Mouse (Mus musculus) MEL (cell line): ENCODE measurements at regions not wholly inside any gene's neighbourhood (a gene's known extent, or its start where the extent isn't known, plus 50 kb on each side); places are given as distances from the start of the nearest gene placed in this dataset.
A peak's percentile ranks its signal among the peaks of the same experiment; 100 is the strongest.

Experiments
- DNase-seq: peaks from one replicate; pipeline ENCODE4 v3.0.0; 2011; ENCODE audit warnings: low read depth, low spot score
- H3K27ac ChIP-seq: 2 replicates; pipeline ENCODE4 v1.5.1; 2012; ENCODE audit warnings: low read depth, mild to moderate bottlenecking, control low read depth, low read length, moderate library complexity; ENCODE audit not compliant: control insufficient read depth
- H3K27me3 ChIP-seq, 2 experiments: fragments of 150-350 bp in 1 of 2; sonication (generic) in 1 of 2; 2 replicates each; pipeline ENCODE4 v1.6.1; 2012; ENCODE audit warnings: low read length in 2 of 2, mild to moderate bottlenecking in 2 of 2, improper control_type of control experiment in 1 of 2, moderate library complexity in 1 of 2; ENCODE audit not compliant: insufficient read depth in 2 of 2, control insufficient read depth in 1 of 2
- H3K36me3 ChIP-seq, 2 experiments: 2 replicates each; pipeline ENCODE4 v1.6.1; 2012 to 2014; ENCODE audit warnings: low read length in 2 of 2, improper control_type of control experiment in 1 of 2, inconsistent platforms in 1 of 2, mild to moderate bottlenecking in 1 of 2; ENCODE audit not compliant: insufficient read depth in 2 of 2, control insufficient read depth in 1 of 2
- H3K4me1 ChIP-seq, 2 experiments: fragments of 150-350 bp in 1 of 2; sonication (generic) in 1 of 2; 2 replicates each; pipeline ENCODE4 v1.6.1; 2012; ENCODE audit warnings: low read length in 2 of 2, improper control_type of control experiment in 1 of 2, mild to moderate bottlenecking in 1 of 2; ENCODE audit not compliant: insufficient read depth in 2 of 2, control insufficient read depth in 1 of 2
- H3K4me3 ChIP-seq, 2 experiments: fragments of 150-350 bp in 1 of 2; sonication (generic) in 1 of 2; 2 replicates each; pipeline ENCODE4 v1.5.1; 2012; ENCODE audit warnings: low read depth in 2 of 2, low read length in 2 of 2, mild to moderate bottlenecking in 2 of 2, moderate library complexity in 2 of 2, control low read depth in 1 of 2, improper control_type of control experiment in 1 of 2; ENCODE audit not compliant: control insufficient read depth in 1 of 2, insufficient read depth in 1 of 2
- H3K79me2 ChIP-seq: 2 replicates; pipeline ENCODE4 v1.6.1; 2012; ENCODE audit warnings: mild to moderate bottlenecking, low read length, moderate library complexity; ENCODE audit not compliant: control insufficient read depth, poor library complexity, insufficient read depth
- H3K9ac ChIP-seq: 2 replicates; pipeline ENCODE4 v1.6.1; 2012; ENCODE audit warnings: low read depth, mild to moderate bottlenecking, control low read depth, low read length, moderate library complexity; ENCODE audit not compliant: control insufficient read depth, poor library complexity, severe bottlenecking
- H3K9me3 ChIP-seq: fragments of 150-350 bp; sonication (generic); replicated peaks from 2 replicates; pipeline ENCODE4 v1.6.1; 2012; ENCODE audit warnings: mild to moderate bottlenecking, low read length, improper control_type of control experiment, moderate library complexity; ENCODE audit not compliant: insufficient read depth
- BHLHE40 ChIP-seq: IDR thresholded peaks from 2 replicates; pipeline ENCODE4 v1.6.1; 2012; ENCODE audit warnings: low read depth, mild to moderate bottlenecking, inconsistent platforms, low read length, improper control_type of control experiment, borderline replicate concordance
- CHD2 ChIP-seq: IDR thresholded peaks from 2 replicates; pipeline ENCODE4 v1.6.1; 2011; ENCODE audit warnings: low read length, improper control_type of control experiment
- CTCF ChIP-seq, 3 experiments: IDR thresholded peaks in 2 of 3; conservative IDR thresholded peaks in 1 of 3; 2 replicates each; pipeline ENCODE4 v1.5.1; 2011 to 2012; ENCODE audit warnings: low read length in 3 of 3, low read depth in 2 of 3, mild to moderate bottlenecking in 2 of 3, improper control_type of control experiment in 1 of 3, inconsistent platforms in 1 of 3, mixed read lengths in 1 of 3, moderate library complexity in 1 of 3; ENCODE audit not compliant: control insufficient read depth in 1 of 3, insufficient read depth in 1 of 3, poor library complexity in 1 of 3, severe bottlenecking in 1 of 3
- E2F4 ChIP-seq: IDR thresholded peaks from 2 replicates; pipeline ENCODE4 v1.6.1; 2011; ENCODE audit warnings: low read depth, low read length, improper control_type of control experiment, borderline replicate concordance
- EP300 ChIP-seq, 2 experiments: IDR thresholded peaks; 2 replicates each; pipeline ENCODE4 v1.6.1; 2011; ENCODE audit warnings: improper control_type of control experiment in 2 of 2, low read length in 2 of 2, low read depth in 1 of 2, mild to moderate bottlenecking in 1 of 2
- ETS1 ChIP-seq: IDR thresholded peaks from 2 replicates; pipeline ENCODE4 v1.6.1; 2012; ENCODE audit warnings: low read depth, mild to moderate bottlenecking, inconsistent platforms, low read length, improper control_type of control experiment, moderate library complexity
- GABPA ChIP-seq: IDR thresholded peaks from 2 replicates; pipeline ENCODE4 v1.6.1; 2012; ENCODE audit warnings: low read depth, mild to moderate bottlenecking, inconsistent platforms, low read length, improper control_type of control experiment, moderate library complexity
- GATA1 ChIP-seq: IDR thresholded peaks from 2 replicates; pipeline ENCODE4 v1.6.1; 2011; ENCODE audit warnings: low read depth, low read length, improper control_type of control experiment
- KAT2A ChIP-seq: conservative IDR thresholded peaks from 2 replicates; pipeline ENCODE4 v1.6.1; 2012; ENCODE audit warnings: low read depth, low read length, improper control_type of control experiment, inconsistent platforms
- MYB ChIP-seq: IDR thresholded peaks from 2 replicates; pipeline ENCODE4 v1.6.1; 2011; ENCODE audit warnings: mild to moderate bottlenecking, low read depth, low read length, improper control_type of control experiment
- NRF1 ChIP-seq: IDR thresholded peaks from 2 replicates; pipeline ENCODE4 v1.6.1; 2014; ENCODE audit warnings: low read depth, mild to moderate bottlenecking, inconsistent platforms, low read length, improper control_type of control experiment, moderate library complexity; ENCODE audit not compliant: poor library complexity, insufficient read depth, severe bottlenecking
- POLR2A ChIP-seq, 2 experiments: IDR thresholded peaks; 2 replicates each; pipeline ENCODE4 v1.6.1; 2011 to 2012; ENCODE audit warnings: low read length in 2 of 2, mild to moderate bottlenecking in 2 of 2, control low read depth in 1 of 2, improper control_type of control experiment in 1 of 2, low read depth in 1 of 2, moderate library complexity in 1 of 2; ENCODE audit not compliant: control insufficient read depth in 1 of 2, insufficient read depth in 1 of 2, poor library complexity in 1 of 2
- POLR2AphosphoS2 ChIP-seq: IDR thresholded peaks from 2 replicates; pipeline ENCODE4 v1.6.1; 2011; ENCODE audit warnings: low read length, improper control_type of control experiment
- RCOR1 ChIP-seq: IDR thresholded peaks from 2 replicates; pipeline ENCODE4 v1.6.1; 2012; ENCODE audit warnings: low read depth, mild to moderate bottlenecking, inconsistent platforms, low read length, improper control_type of control experiment
- SIN3A ChIP-seq: IDR thresholded peaks from 2 replicates; pipeline ENCODE4 v1.6.1; 2012; ENCODE audit warnings: low read length, improper control_type of control experiment, inconsistent platforms
- TAL1 ChIP-seq: IDR thresholded peaks from 2 replicates; pipeline ENCODE4 v1.6.1; 2012; ENCODE audit warnings: mild to moderate bottlenecking, inconsistent platforms, low read length, moderate library complexity, mixed read lengths
- TBP ChIP-seq: IDR thresholded peaks from 2 replicates; pipeline ENCODE4 v1.8.0; 2011; ENCODE audit warnings: low read depth, low read length, improper control_type of control experiment
- TCF12 ChIP-seq: IDR thresholded peaks from 2 replicates; pipeline ENCODE4 v1.6.1; 2014; ENCODE audit warnings: low read depth, mild to moderate bottlenecking, inconsistent platforms, low read length, improper control_type of control experiment, moderate library complexity
- UBTF ChIP-seq: IDR thresholded peaks from 2 replicates; pipeline ENCODE4 v1.6.1; 2012; ENCODE audit warnings: low read depth, mild to moderate bottlenecking, inconsistent platforms, low read length, improper control_type of control experiment, moderate library complexity, borderline replicate concordance; ENCODE audit not compliant: insufficient read depth
- USF2 ChIP-seq, 2 experiments: IDR thresholded peaks; 2 replicates each; pipeline ENCODE4 v1.6.1; 2011 to 2012; ENCODE audit warnings: improper control_type of control experiment in 2 of 2, low read length in 2 of 2, borderline replicate concordance in 1 of 2, inconsistent platforms in 1 of 2, low read depth in 1 of 2, mild to moderate bottlenecking in 1 of 2; ENCODE audit not compliant: insufficient read depth in 1 of 2
- ZKSCAN1 ChIP-seq: IDR thresholded peaks from 2 replicates; pipeline ENCODE4 v1.6.1; 2012; ENCODE audit warnings: low read depth, mild to moderate bottlenecking, inconsistent platforms, low read length, improper control_type of control experiment, moderate library complexity
- ZMIZ1 ChIP-seq: IDR thresholded peaks from 2 replicates; pipeline ENCODE4 v1.6.1; 2012; ENCODE audit warnings: low read depth, mild to moderate bottlenecking, inconsistent platforms, low read length, improper control_type of control experiment, moderate library complexity
- ZNF384 ChIP-seq: IDR thresholded peaks from 2 replicates; pipeline ENCODE4 v1.6.1; 2012; ENCODE audit warnings: low read depth, mild to moderate bottlenecking, inconsistent platforms, low read length, improper control_type of control experiment

- TF ChIP-seq GABPA (0 out of 2 replicates have a peak, but pooled peaks have one; percentile 20), TCF12 (peak; percentile 73), KAT2A (no peak), GATA1 (peak; percentile 64), USF2 (IDR thresholded peaks at IDR 0.05; ENCODE audit: borderline replicate concordance in 1 of 2, insufficient read depth in 1 of 2, low read depth in 1 of 2, low read length in 2 of 2) (no peak), MYB (no peak), ZKSCAN1 (no peak)
Measured at GRCm38 (mm10) chr2:128365775-128366174, 225.2 kb upstream of the Spdye4c start (continued).

DNA sequence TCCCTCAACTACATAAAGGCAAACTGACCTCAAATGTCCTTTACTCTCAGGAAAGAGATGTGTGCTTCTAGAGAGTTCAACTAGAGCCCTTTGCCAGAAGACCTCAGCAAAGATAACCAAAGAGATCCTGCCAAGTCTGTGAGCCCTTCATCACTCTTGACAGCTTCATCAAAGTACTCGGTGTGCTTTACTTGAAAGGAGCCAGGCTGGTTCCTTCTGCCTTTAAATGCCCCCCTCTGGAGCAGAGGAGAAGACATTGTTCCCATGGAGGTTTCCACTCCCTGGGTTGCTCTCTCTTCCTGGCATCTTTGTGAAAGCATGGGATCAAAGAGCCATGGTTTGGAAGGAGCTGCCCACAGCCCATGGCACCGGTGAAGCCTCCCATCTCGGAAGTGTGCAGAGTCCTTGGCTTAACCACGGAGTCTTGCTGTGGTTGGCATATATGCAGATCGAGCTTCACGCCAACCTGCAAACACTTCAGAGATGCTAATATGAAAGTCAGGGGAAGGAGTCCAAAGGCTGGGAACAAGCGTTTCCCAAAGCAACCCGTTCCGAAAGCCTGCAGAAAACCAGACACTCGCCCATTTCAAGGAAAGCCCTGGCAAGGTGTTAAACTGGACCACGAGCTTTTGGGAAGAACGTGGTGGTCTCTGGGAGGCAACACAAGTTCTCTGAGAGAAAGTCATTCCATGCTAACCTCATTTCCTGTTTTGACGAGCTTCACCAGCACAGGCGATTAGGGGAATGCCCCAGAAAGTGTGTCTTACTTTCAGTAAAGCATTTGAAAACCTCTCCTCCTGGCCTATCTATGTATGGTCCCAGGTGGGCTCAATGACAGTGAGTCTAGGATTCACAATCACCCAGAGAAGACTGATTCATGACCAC lies 223.5 kb upstream of the Spdye4c start:
- Histone ChIP-seq H3K4me3 (no peak overlapping the region), H3K27ac (no peak overlapping the region), H3K9ac (no peak overlapping the region), H3K9me3 (no peaks in the 10 kb centered on the region), H3K27me3 (no peaks in the 10 kb centered on the region), H3K4me1 (peaks cover 5 to 26% of the 10 kb centered on the region in 2 experiments), H3K36me3 (peaks cover 0 to 19% of the 10 kb centered on the region in 2 experiments; a peak in 2 of 4 replicates), H3K79me2 (no peaks in the 10 kb centered on the region)
- DNase-seq: peak; percentile 28
- TF ChIP-seq UBTF: no peak
- no peak for TF ChIP-seq RCOR1
- TF ChIP-seq ETS1: no peak
- no peak for TF ChIP-seq USF2 (IDR thresholded peaks at IDR 0.05; ENCODE audit: borderline replicate concordance in 1 of 2, insufficient read depth in 1 of 2, low read depth in 1 of 2, low read length in 2 of 2)
- no peak for TF ChIP-seq ZNF384
- no peak for TF ChIP-seq CTCF (IDR thresholded peaks at IDR 0.05 in 2 of 3, conservative IDR thresholded peaks at IDR 0.05 in 1 of 3; ENCODE audit: control insufficient read depth in 1 of 3, insufficient read depth in 1 of 3, low read depth in 2 of 3, low read length in 3 of 3, poor library complexity in 1 of 3, severe bottlenecking in 1 of 3)
- no peak for TF ChIP-seq BHLHE40
- TF ChIP-seq CHD2: no peak
- no peak for TF ChIP-seq POLR2AphosphoS2
- no peak for TF ChIP-seq TBP
- TF ChIP-seq E2F4: no peak
- no peak for TF ChIP-seq NRF1
- no peak for TF ChIP-seq ZMIZ1
- TF ChIP-seq EP300 (IDR thresholded peaks at IDR 0.05; ENCODE audit: low read depth in 1 of 2, low read length in 2 of 2): no peak
- no peak for TF ChIP-seq TCF12
- no peak for TF ChIP-seq MYB
- TF ChIP-seq SIN3A: no peak
- TF ChIP-seq GATA1: no peak
- no peak for TF ChIP-seq POLR2A (IDR thresholded peaks at IDR 0.05; ENCODE audit: control insufficient read depth in 1 of 2, insufficient read depth in 1 of 2, low read depth in 1 of 2, low read length in 2 of 2, poor library complexity in 1 of 2)
- TF ChIP-seq TAL1: no peak
